Mouse (Mus musculus) heart, embryonic 11.5 days (tissue): ENCODE results near the gene Cd8a. TPM values are rescaled to one million over a fixed set of nuclear protein-coding genes. Genes with fewer than 3 reads are reported as not detected.

Source experiments
- ATAC-seq: fragments of 200-750 bp; cut with Nextera tagmentation; replicated peaks from 2 replicates; pipeline ENCODE4 v1.8.0; 2017; ENCODE audit warnings: moderate library complexity; ENCODE audit not compliant: insufficient number of reproducible peaks, low FRiP score, low TSS enrichment
- H3K27ac ChIP-seq: fragments of 300-500 bp; sonication (generic); 2 replicates; pipeline ENCODE4 v1.5.1; 2014; ENCODE audit warnings: mild to moderate bottlenecking, low read depth, low read length
- H3K27me3 ChIP-seq: fragments of 300-500 bp; sonication (generic); 2 replicates; pipeline ENCODE4 v1.6.1; 2014; ENCODE audit warnings: mild to moderate bottlenecking, low read length, mixed read lengths; ENCODE audit not compliant: control insufficient read depth, insufficient read depth
- H3K36me3 ChIP-seq: fragments of 300-500 bp; sonication (generic); 2 replicates; pipeline ENCODE4 v1.6.1; 2014; ENCODE audit warnings: mild to moderate bottlenecking, low read length, moderate library complexity, mixed read lengths; ENCODE audit not compliant: control insufficient read depth, insufficient read depth
- H3K4me1 ChIP-seq: fragments of 300-500 bp; sonication (generic); 2 replicates; pipeline ENCODE4 v1.6.1; 2014; ENCODE audit warnings: low read length; ENCODE audit not compliant: control insufficient read depth, insufficient read depth
- H3K4me2 ChIP-seq: fragments of 300-500 bp; sonication (generic); 2 replicates; pipeline ENCODE4 v1.6.1; 2014; ENCODE audit warnings: mild to moderate bottlenecking, moderate library complexity
- H3K4me3 ChIP-seq: fragments of 300-500 bp; sonication (generic); 2 replicates; pipeline ENCODE4 v1.5.1; 2014; ENCODE audit warnings: low read depth, low read length
- H3K9ac ChIP-seq: fragments of 300-500 bp; sonication (generic); 2 replicates; pipeline ENCODE4 v1.6.1; 2014; ENCODE audit warnings: mild to moderate bottlenecking, low read depth, low read length, moderate library complexity
- H3K9me3 ChIP-seq: fragments of 300-500 bp; sonication (generic); replicated peaks from 2 replicates; pipeline ENCODE4 v1.6.1; 2016; ENCODE audit warnings: low read length; ENCODE audit not compliant: control insufficient read depth
- WGBS: fragments of 180-500 bp; shearing (Covaris S2); extraction: QIAGEN DNeasy Blood & Tissue Kit; methylation state at CpG from one replicate; pipeline ENCODE4 v1.1.7; 2014; ENCODE audit not compliant: insufficient replicate concordance; 5-methylcytosine and 5-hydroxymethylcytosine counted together
- polyA plus RNA-seq: library from polyadenylated mRNA; unstranded; fragments of >200 nt; fragmentation: Nextera tagmentation; extraction: Ambion mirVana; gene quantifications from 2 replicates; pipeline ENCODE4 v1.2.1, GENCODE M21; 2014

Gene Cd8a
- polyA plus RNA-seq, 1 experiment from 2014 or later: 0.04 TPM

GRCm38 (mm10) chr6:71357493-71357892 lies 15.7 kb upstream of the Cd8a start:
- Histone ChIP-seq H3K27me3 (no peaks in the 10 kb centered on the region), H3K27ac (no peak overlapping the region), H3K4me3 (no peak overlapping the region), H3K9ac (no peak overlapping the region), H3K9me3 (no peaks in the 10 kb centered on the region), H3K36me3 (no peaks in the 10 kb centered on the region), H3K4me1 (no peaks in the 10 kb centered on the region), H3K4me2 (no peak overlapping the region)
- ATAC-seq: no peak
- 85% methylated on average over 7 of the region's 7 CpGs for WGBS

GRCm38 (mm10) chr6:71360221-71360620 lies 13.0 kb upstream of the Cd8a start:
- no peak overlapping the region for H3K27ac ChIP-seq
- ATAC-seq: no peak
- WGBS: 64% methylated on average over 4 of the region's 4 CpGs
- H3K36me3 ChIP-seq: no peaks in the 10 kb centered on the region
- H3K4me1 ChIP-seq: no peaks in the 10 kb centered on the region
- H3K9me3 ChIP-seq: no peaks in the 10 kb centered on the region
- H3K9ac ChIP-seq: no peak overlapping the region
- no peak overlapping the region for H3K4me2 ChIP-seq
- H3K27me3 ChIP-seq: no peaks in the 10 kb centered on the region
- H3K4me3 ChIP-seq: no peak overlapping the region

GRCm38 (mm10) chr6:71360751-71361150 lies 12.5 kb upstream of the Cd8a start:
- Histone ChIP-seq H3K4me1 (no peaks in the 10 kb centered on the region), H3K4me3 (no peak overlapping the region), H3K9ac (no peak overlapping the region), H3K9me3 (no peaks in the 10 kb centered on the region), H3K4me2 (no peak overlapping the region), H3K27me3 (no peaks in the 10 kb centered on the region), H3K27ac (no peak overlapping the region), H3K36me3 (no peaks in the 10 kb centered on the region)
- ATAC-seq: no peak
- WGBS: 51% methylated on average over 5 of the region's 5 CpGs

- Histone ChIP-seq H3K9ac (no peak overlapping the region), H3K9me3 (no peaks in the 10 kb centered on the region), H3K36me3 (no peaks in the 10 kb centered on the region), H3K27me3 (no peaks in the 10 kb centered on the region), H3K4me3 (no peak overlapping the region), H3K27ac (no peak overlapping the region), H3K4me1 (no peaks in the 10 kb centered on the region), H3K4me2 (no peak overlapping the region)
- WGBS: 75% methylated on average over 10 of the region's 10 CpGs
- no peak for ATAC-seq
These were observed 12.0 kb upstream of the Cd8a start for GRCm38 (mm10) chr6:71361156-71361670.

- no peak overlapping the region for H3K9ac ChIP-seq
- no peaks in the 10 kb centered on the region for H3K9me3 ChIP-seq
- no peak for ATAC-seq
- H3K36me3 ChIP-seq: no peaks in the 10 kb centered on the region
- H3K27ac ChIP-seq: no peak overlapping the region
- H3K4me3 ChIP-seq: no peak overlapping the region
- H3K27me3 ChIP-seq: no peaks in the 10 kb centered on the region
- no peaks in the 10 kb centered on the region for H3K4me1 ChIP-seq
- 67% methylated on average over 2 of the region's 2 CpGs for WGBS
- no peak overlapping the region for H3K4me2 ChIP-seq
These were observed 9.2 kb upstream of the Cd8a start for GRCm38 (mm10) chr6:71363995-71364394.

- no peaks in the 10 kb centered on the region for H3K9me3 ChIP-seq
- H3K27me3 ChIP-seq: no peaks in the 10 kb centered on the region
- 85% methylated on average over 6 of the region's 6 CpGs for WGBS
- H3K9ac ChIP-seq: no peak overlapping the region
- H3K4me3 ChIP-seq: no peak overlapping the region
- no peaks in the 10 kb centered on the region for H3K4me1 ChIP-seq
- H3K4me2 ChIP-seq: no peak overlapping the region
- ATAC-seq: no peak
- no peaks in the 10 kb centered on the region for H3K36me3 ChIP-seq
- no peak overlapping the region for H3K27ac ChIP-seq
These were observed 3.8 kb upstream of the Cd8a start for GRCm38 (mm10) chr6:71369416-71369815.

GRCm38 (mm10) chr6:71371085-71371605 lies 2.1 kb upstream of the Cd8a start:
- Histone ChIP-seq H3K27me3 (no peaks in the 10 kb centered on the region), H3K27ac (no peak overlapping the region), H3K4me3 (no peak overlapping the region), H3K4me1 (no peaks in the 10 kb centered on the region), H3K9ac (no peak overlapping the region), H3K4me2 (no peak overlapping the region), H3K9me3 (no peaks in the 10 kb centered on the region), H3K36me3 (no peaks in the 10 kb centered on the region)
- WGBS: 85% methylated on average over 5 of the region's 5 CpGs
- no peak for ATAC-seq

GRCm38 (mm10) chr6:71372041-71372720 lies 1.0 kb upstream of the Cd8a start:
- no peak overlapping the region for H3K4me3 ChIP-seq
- H3K36me3 ChIP-seq: no peaks in the 10 kb centered on the region
- no peak overlapping the region for H3K4me2 ChIP-seq
- H3K27me3 ChIP-seq: no peaks in the 10 kb centered on the region
- H3K9ac ChIP-seq: no peak overlapping the region
- 77% methylated on average over 5 of the region's 5 CpGs for whole genome bisulfite sequencing
- no peaks in the 10 kb centered on the region for H3K9me3 ChIP-seq
- no peak for ATAC-seq
- no peak overlapping the region for H3K27ac ChIP-seq
- H3K4me1 ChIP-seq: no peaks in the 10 kb centered on the region

GRCm38 (mm10) chr6:71374311-71374829 lies 1.1 kb downstream of the Cd8a start:
- WGBS: 75% methylated on average over 19 of the region's 19 CpGs
- Histone ChIP-seq H3K9ac (no peak overlapping the region), H3K36me3 (no peaks in the 10 kb centered on the region), H3K4me2 (no peak overlapping the region), H3K4me3 (no peak overlapping the region), H3K27me3 (no peaks in the 10 kb centered on the region), H3K4me1 (no peaks in the 10 kb centered on the region), H3K9me3 (no peaks in the 10 kb centered on the region), H3K27ac (no peak overlapping the region)
- no peak for ATAC-seq
